Mouse (Mus musculus) gastrocnemius, postnatal 36 days (tissue): ENCODE measurements around the gene Elovl3. TPM values are rescaled to one million over a fixed set of nuclear protein-coding genes. Genes with fewer than 3 reads are reported as not detected.
"Not testable (repeated sequence)": the region's sequence is repeated elsewhere in the genome, so short reads cannot be mapped to it uniquely, and the experiment has no call there.

Source experiments
- DNase-seq, 2 experiments: peaks; one replicate each; pipeline ENCODE4 v3.0.0; 2022
- intact Hi-C: fragments of 180-260 bp; cut with DNase I; formaldehyde crosslinking; loops from one replicate; pipeline ENCODE4 v1.15.1; 2025
- long read RNA-seq, 2 experiments: library from polyadenylated mRNA; stranded (forward); transcript quantifications; one replicate each; pipeline ENCODE4 v2.0.0; 2021
- total RNA-seq, 2 experiments: library from RNA; stranded (reverse); gene quantifications; 2 replicates each; pipeline ENCODE4 v1.2.3; 2021

Elovl3 gene
- total RNA-seq = not detected
- long read RNA-seq, experiment 1 = 0 reads
- long read RNA-seq, experiment 2 = 0 reads

GRCm38 (mm10) chr19:46131694-46132525 lies at the start of gene Elovl3:
Gene Elovl3, plus strand, starts transcription at chr19:46131897.
- DNase-seq = no peak
- intact Hi-C loops = no loop called here

GRCm38 (mm10) chr19:46085185-46085584 lies 46.5 kb upstream of the Elovl3 start:
- no peak for DNase-seq
- intact Hi-C loops = loop anchor here (5.0 kb wide), 1 partner anchor 222 kb away; no protein-coding TSS in a partner anchor

GRCm38 (mm10) chr19:46086337-46086736 lies 45.4 kb upstream of the Elovl3 start:
- DNase-seq = no peak
- intact Hi-C loops = loop anchor here (2.0 to 5.0 kb wide), 2 partner anchors 168 to 221 kb away; no protein-coding TSS in a partner anchor

- peak in 1 of 2 experiments; percentile 40 for DNase-seq
- intact Hi-C loops = loop anchor here (2.0 to 5.0 kb wide), 2 partner anchors 167 to 219 kb away; no protein-coding TSS in a partner anchor
Observed at GRCm38 (mm10) chr19:46087871-46088270, 43.8 kb upstream of the Elovl3 start.

- no peak for DNase-seq
- intact Hi-C loops = no loop called here
Observed at GRCm38 (mm10) chr19:46091641-46092040, 40.1 kb upstream of the Elovl3 start.

- intact Hi-C loops = no loop called here
- no peak for DNase-seq
Observed at GRCm38 (mm10) chr19:46094144-46094543, 37.6 kb upstream of the Elovl3 start.

- DNase-seq = no peak
- intact Hi-C loops = no loop called here
Observed at GRCm38 (mm10) chr19:46095291-46095690, 36.4 kb upstream of the Elovl3 start.

- no peak for DNase-seq
- intact Hi-C loops = no loop called here
Observed at GRCm38 (mm10) chr19:46096396-46096795, 35.3 kb upstream of the Elovl3 start.

- DNase-seq = no peak
- intact Hi-C loops = no loop called here
Observed at GRCm38 (mm10) chr19:46099561-46099960, 32.1 kb upstream of the Elovl3 start.

- intact Hi-C loops = no loop called here
- DNase-seq = no peak
Observed at GRCm38 (mm10) chr19:46103437-46104186, 28.1 kb upstream of the Elovl3 start.

GRCm38 (mm10) chr19:46104187-46104557 lies 27.5 kb upstream of the Elovl3 start:
- intact Hi-C loops = no loop called here
- no peak for DNase-seq

GRCm38 (mm10) chr19:46110214-46110613 lies 21.5 kb upstream of the Elovl3 start:
- no peak for DNase-seq
- intact Hi-C loops = no loop called here

- DNase-seq = no peak
- intact Hi-C loops = no loop called here
Observed at GRCm38 (mm10) chr19:46110781-46111180, 20.9 kb upstream of the Elovl3 start.

GRCm38 (mm10) chr19:46114617-46115016 lies 17.1 kb upstream of the Elovl3 start:
- no peak for DNase-seq
- intact Hi-C loops = no loop called here

GRCm38 (mm10) chr19:46119458-46119857 lies 12.2 kb upstream of the Elovl3 start:
- intact Hi-C loops = no loop called here
- DNase-seq = no peak

GRCm38 (mm10) chr19:46120872-46121271 lies 10.8 kb upstream of the Elovl3 start:
- intact Hi-C loops = no loop called here
- DNase-seq = no peak

GRCm38 (mm10) chr19:46123876-46124275 lies 7.8 kb upstream of the Elovl3 start:
- intact Hi-C loops = no loop called here
- no peak for DNase-seq

- intact Hi-C loops = no loop called here
- DNase-seq = no peak
Observed at GRCm38 (mm10) chr19:46124651-46125050, 7.0 kb upstream of the Elovl3 start.

- intact Hi-C loops = no loop called here
- no peak for DNase-seq
Observed at GRCm38 (mm10) chr19:46126301-46126700, 5.4 kb upstream of the Elovl3 start.

- DNase-seq, intact Hi-C loops: not testable (repeated sequence)
Observed at GRCm38 (mm10) chr19:46129737-46130136, 2.0 kb upstream of the Elovl3 start.

- intact Hi-C loops = no loop called here
- DNase-seq = no peak
Observed at GRCm38 (mm10) chr19:46131283-46131682, 414 bp upstream of the Elovl3 start.
